Mouse (Mus musculus) T-helper 2 cell (primary cell): ENCODE measurements around the gene Pth2.

Experiments used
- in situ Hi-C: fragments of 300-600 bp; cut with MboI, MseI; formaldehyde crosslinking; loops from one replicate; pipeline ENCODE4 v1.15.1; 2025; ENCODE audit warnings: high pct_unique_total_duplicates

Pth2 gene

GRCm38 (mm10) chr7:45153586-45153985 lies 27.2 kb upstream of the Pth2 start:
- in situ Hi-C loops = no loop called here

GRCm38 (mm10) chr7:45154096-45154992 lies 26.5 kb upstream of the Pth2 start, which contains the start of the genes Pih1d1 and Aldh16a1:
Pih1d1 (plus strand) TSS chr7:45154303.
Aldh16a1 (minus strand) TSS chr7:45154584.
- in situ Hi-C loops = no loop called here

- in situ Hi-C loops = no loop called here
Observed at GRCm38 (mm10) chr7:45154993-45155514, 25.7 kb upstream of the Pth2 start.

- in situ Hi-C loops = no loop called here
Observed at GRCm38 (mm10) chr7:45155590-45155989, 25.2 kb upstream of the Pth2 start.

GRCm38 (mm10) chr7:45156206-45156605 lies 24.6 kb upstream of the Pth2 start:
- in situ Hi-C loops = no loop called here

GRCm38 (mm10) chr7:45157459-45157858 lies 23.3 kb upstream of the Pth2 start:
- in situ Hi-C loops = no loop called here

GRCm38 (mm10) chr7:45158991-45159390 lies 21.8 kb upstream of the Pth2 start:
- in situ Hi-C loops = no loop called here

- in situ Hi-C loops = no loop called here
Observed at GRCm38 (mm10) chr7:45160316-45160800, 20.4 kb upstream of the Pth2 start.

GRCm38 (mm10) chr7:45160866-45161265 lies 19.9 kb upstream of the Pth2 start:
- in situ Hi-C loops = no loop called here

- in situ Hi-C loops = no loop called here
Observed at GRCm38 (mm10) chr7:45161612-45162473, 19.0 kb upstream of the Pth2 start.

GRCm38 (mm10) chr7:45162551-45162950 lies 18.2 kb upstream of the Pth2 start:
- in situ Hi-C loops = no loop called here

GRCm38 (mm10) chr7:45162996-45163615 lies 17.7 kb upstream of the Pth2 start:
- in situ Hi-C loops = no loop called here

GRCm38 (mm10) chr7:45163735-45164490 lies 16.9 kb upstream of the Pth2 start, which contains the start of gene Slc17a7:
Slc17a7 (plus strand) TSS chr7:45163949.
- in situ Hi-C loops = no loop called here

GRCm38 (mm10) chr7:45164833-45165232 lies 16.0 kb upstream of the Pth2 start:
- in situ Hi-C loops = no loop called here

GRCm38 (mm10) chr7:45165701-45166100 lies 15.1 kb upstream of the Pth2 start:
- in situ Hi-C loops = no loop called here

GRCm38 (mm10) chr7:45166950-45167401 lies 13.8 kb upstream of the Pth2 start:
- in situ Hi-C loops = no loop called here

- in situ Hi-C loops = no loop called here
Observed at GRCm38 (mm10) chr7:45167761-45168445, 12.9 kb upstream of the Pth2 start.

GRCm38 (mm10) chr7:45168656-45169055 lies 12.1 kb upstream of the Pth2 start:
- in situ Hi-C loops = no loop called here

- in situ Hi-C loops = no loop called here
Observed at GRCm38 (mm10) chr7:45169495-45169894, 11.3 kb upstream of the Pth2 start.

- in situ Hi-C loops = no loop called here
Observed at GRCm38 (mm10) chr7:45172974-45173373, 7.8 kb upstream of the Pth2 start.
